Mouse (Mus musculus) adrenal gland, adult 18-20 months (tissue): ENCODE measurements around the gene Epas1. TPM values are rescaled to one million over a fixed set of nuclear protein-coding genes. Genes with fewer than 3 reads are reported as not detected.

ENCODE experiments used
- DNase-seq, 2 experiments: peaks; one replicate each; pipeline ENCODE4 v3.0.0; 2021 to 2022; ENCODE audit warnings: low spot score in 2 of 2
- total RNA-seq, 2 experiments: library from RNA; stranded (reverse); gene quantifications; 1 replicate in 1 of 2; 2 replicates in 1 of 2; pipeline ENCODE4 v1.2.3; 2021

Gene Epas1
- total RNA-seq, 2 experiments from 2014 or later, result 176 to 200 TPM

- DNase-seq, result no peak
Measured at GRCm38 (mm10) chr17:86825163-86825902, 71.8 kb downstream of the Epas1 start.

DNA sequence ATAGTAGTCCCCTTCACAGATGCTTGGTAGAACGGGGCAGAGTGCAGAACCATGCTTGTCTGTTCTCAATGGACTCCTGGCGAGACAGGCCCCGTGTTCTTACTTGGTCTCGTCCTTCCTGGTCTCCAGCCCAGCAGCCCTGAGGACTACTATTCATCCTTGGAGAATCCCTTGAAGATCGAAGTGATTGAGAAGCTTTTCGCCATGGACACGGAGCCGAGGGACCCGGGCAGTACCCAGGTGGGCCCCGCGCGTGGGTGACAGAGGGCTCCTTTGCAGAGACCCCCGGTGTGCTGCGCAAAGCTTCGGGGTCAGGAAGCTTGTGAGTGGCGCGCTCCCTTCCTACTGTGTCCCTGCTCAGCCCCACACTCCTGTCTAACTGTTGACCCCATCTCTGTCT lies 72.9 kb downstream of the Epas1 start:
- DNase-seq, result no peak

- no peak for DNase-seq
Measured at GRCm38 (mm10) chr17:86827391-86828165, 74.1 kb downstream of the Epas1 start.

- no peak for DNase-seq
Measured at GRCm38 (mm10) chr17:86828500-86828899, 75.0 kb downstream of the Epas1 start.

GRCm38 (mm10) chr17:86829383-86830175 lies 76.1 kb downstream of the Epas1 start:
- DNase-seq, result peak in 1 of 2 experiments; percentile 0

DNA sequence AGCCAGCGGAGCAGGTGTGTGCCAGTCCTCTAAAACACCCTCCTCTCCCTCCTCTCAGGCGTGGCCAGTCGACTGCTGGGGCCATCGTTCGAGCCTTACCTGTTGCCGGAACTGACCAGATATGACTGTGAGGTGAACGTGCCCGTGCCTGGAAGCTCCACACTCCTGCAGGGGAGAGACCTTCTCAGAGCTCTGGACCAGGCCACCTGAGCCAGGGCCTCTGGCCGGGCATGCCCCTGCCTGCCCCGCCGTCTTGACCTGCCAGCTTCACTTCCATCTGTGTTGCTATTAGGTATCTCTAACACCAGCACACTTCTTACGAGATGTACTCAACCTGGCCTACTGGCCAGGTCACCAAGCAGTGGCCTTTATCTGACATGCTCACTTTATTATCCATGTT lies 77.4 kb downstream of the Epas1 start:
- DNase-seq, result no peak

DNA sequence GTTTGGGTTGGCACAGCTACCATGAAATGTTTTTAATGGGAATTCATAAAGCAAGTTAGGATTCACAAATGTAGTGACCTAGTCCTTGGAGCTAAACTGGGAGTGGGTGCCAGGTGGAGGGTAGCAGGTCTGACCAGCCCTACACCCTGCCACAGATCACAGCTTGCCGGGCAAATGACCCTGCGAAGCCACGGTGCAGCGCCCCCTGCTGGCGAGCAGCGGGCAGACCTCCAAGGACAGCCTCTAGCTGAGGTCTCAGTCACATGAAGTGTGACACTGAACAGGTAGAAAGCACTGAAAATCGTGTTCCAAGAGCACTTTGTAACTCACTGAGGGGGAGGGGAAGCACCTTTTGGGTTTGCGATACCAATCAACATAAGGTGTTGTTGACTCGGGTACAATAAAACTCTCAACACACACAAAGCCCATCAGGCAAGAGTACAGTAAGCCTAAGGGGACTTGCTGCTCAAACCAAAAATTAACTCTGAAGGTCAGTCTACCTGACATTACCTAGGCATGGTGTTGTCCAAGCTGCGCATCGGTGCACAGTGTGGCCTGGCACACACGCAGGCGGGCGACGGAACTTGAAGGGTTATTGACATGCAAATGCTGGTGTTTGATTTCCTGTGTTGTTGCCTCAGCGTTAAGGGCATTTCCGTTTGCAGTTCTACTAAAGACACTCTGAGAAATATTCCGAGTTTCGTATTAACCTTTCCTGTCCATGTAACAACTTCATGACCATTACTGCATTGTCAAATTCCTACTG lies 79.2 kb downstream of the Epas1 start:
- peak; percentile 35 to 64 for DNase-seq

GRCm38 (mm10) chr17:86833945-86834344 lies 80.4 kb downstream of the Epas1 start:
- DNase-seq, result no peak

- no peak for DNase-seq
Measured at GRCm38 (mm10) chr17:86839308-86839707, 85.8 kb downstream of the Epas1 start.

GRCm38 (mm10) chr17:86850700-86851337 lies 97.3 kb downstream of the Epas1 start:
- DNase-seq, result no peak

DNA sequence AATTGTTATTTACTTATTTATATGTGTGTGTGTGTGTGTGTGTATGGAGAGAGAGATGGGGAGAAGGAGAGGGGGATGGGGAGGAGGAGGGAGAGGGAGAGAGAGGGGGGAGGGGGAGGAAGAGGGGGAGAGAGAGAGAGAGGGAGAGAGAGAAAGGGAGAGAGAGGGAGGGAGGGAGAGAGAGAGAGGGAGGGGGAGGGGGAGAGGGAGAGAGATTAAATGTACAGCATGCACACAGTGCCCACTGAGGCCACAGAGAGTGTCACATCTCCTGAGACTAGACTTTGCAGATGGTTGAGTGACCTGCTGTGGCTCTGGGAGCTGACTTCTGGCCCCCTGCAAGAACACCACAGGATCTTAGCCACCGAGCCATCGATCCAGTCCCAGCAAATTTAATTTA lies 98.3 kb downstream of the Epas1 start:
- DNase-seq, result no peak

DNA sequence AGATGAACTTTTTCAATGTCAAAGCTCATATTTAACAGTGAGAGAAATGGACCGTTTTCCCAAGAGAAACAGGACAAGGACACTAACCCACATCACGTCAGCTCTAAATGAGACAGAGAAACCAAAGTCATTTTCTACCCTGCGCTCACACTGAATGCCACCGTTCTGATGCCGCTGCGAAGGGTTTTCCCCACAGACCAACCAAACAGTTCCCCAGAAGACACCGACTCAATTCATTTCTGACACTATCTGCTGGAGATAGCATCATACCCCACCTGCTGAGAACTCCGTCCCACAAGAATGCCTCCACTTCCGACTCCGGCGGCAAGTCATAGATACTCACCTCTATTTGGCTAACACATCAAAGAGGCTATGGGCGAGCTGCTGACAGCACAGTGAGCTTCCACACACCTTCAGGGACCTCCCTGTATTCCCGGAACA lies 99.1 kb downstream of the Epas1 start:
- DNase-seq, result no peak

DNA sequence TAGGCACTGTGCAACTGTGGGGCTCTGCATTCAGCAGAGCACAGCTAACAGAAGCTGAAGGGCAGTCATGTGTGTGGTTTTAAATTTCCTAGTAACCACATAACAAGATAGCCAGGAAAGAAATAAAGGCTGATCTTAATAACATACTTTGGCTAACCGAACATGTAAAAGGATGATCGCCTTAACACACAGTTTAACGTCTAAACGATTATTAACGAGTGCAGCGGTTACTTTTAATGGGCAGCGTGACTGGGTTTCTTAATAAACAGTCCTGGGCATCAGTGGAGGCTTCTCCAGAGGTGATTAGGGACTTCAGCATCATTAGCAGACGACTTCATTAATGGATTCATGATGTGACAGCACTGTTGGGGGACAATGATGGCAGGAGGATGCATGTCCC lies 117.1 kb downstream of the Epas1 start:
- DNase-seq, result no peak

DNA sequence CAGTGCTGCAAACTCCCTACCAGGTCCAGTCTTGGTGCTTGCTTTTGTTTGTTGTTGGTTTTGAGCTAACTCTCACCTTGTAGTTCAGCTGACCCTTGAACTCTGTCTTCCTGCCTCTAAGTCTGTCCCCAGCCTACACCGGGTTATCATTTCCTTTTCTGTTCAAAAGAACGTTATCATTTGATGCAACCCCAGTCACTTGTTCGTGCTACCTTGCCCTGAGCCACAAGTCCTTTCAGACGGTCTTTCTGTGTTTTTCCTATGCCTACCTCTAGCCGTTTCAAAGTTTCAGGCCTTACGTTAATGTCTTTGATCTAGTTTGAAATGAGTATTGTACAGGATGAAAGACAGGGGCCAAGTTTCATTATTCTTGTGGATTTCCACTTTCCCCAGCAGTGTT lies 119.1 kb downstream of the Epas1 start:
- DNase-seq, result no peak

GRCm38 (mm10) chr17:86876940-86877339 lies 123.4 kb downstream of the Epas1 start:
- DNase-seq, result no peak

DNA sequence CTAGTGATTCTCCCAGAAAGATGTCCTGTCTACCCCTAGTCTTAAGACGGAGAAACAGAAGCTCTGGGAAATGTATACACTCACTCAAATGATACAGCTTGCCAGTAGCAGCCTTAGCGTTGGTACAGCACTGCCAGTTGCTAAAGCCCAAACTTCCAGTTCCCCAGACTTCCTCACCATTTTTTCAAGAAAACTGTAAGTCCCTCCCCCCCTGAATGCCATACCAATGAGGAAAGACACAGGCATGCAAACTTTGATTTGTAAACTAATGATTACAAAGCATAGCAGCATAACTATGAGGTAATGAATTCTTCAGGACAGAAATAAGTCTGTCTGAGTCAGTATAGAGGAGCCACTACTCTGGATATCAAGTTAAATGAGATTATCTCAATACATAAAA lies 124.2 kb downstream of the Epas1 start:
- no peak for DNase-seq

- no peak for DNase-seq
Measured at GRCm38 (mm10) chr17:86880056-86880455, 126.6 kb downstream of the Epas1 start.

DNA sequence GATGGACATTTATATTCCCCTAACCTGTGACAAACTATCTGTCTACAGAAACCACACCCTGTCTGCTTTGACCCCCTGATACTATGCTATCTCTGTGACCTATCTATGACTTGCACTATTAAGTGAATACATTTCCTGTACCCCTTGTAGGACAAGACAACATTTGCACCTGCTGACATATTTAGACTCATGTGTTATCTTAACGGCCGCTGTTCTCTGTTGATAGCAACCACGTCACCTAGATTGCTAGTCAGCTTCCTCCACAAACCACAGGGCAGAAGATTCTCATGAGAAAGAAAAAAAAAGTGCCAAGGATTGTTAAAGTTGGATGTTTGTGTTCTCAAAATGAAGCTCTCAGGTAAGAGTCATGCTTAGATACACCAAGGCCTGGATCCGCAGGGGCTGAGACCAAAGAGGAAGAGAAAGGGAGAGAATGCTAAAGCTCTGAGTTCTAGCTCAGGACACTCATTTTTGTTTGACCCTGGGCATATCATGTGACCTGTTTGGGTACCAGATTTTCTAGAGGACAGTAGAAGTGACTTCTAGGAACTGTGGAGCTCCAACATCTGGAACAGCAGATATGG lies 127.1 kb downstream of the Epas1 start:
- DNase-seq, result no peak
